Mouse (Mus musculus) MEL (cell line): Measurements from ENCODE around the gene Npm3.

Experiments
- CTCF ChIP-seq, 3 experiments: IDR thresholded peaks in 2 of 3; conservative IDR thresholded peaks in 1 of 3; 2 replicates each; pipeline ENCODE4 v1.5.1; 2011 to 2012; ENCODE audit warnings: low read length in 3 of 3, low read depth in 2 of 3, mild to moderate bottlenecking in 2 of 3, improper control_type of control experiment in 1 of 3, inconsistent platforms in 1 of 3, mixed read lengths in 1 of 3, moderate library complexity in 1 of 3; ENCODE audit not compliant: control insufficient read depth in 1 of 3, insufficient read depth in 1 of 3, poor library complexity in 1 of 3, severe bottlenecking in 1 of 3
- HCFC1 ChIP-seq: IDR thresholded peaks from 2 replicates; pipeline ENCODE4 v1.6.1; 2012; ENCODE audit warnings: low read depth, mild to moderate bottlenecking, inconsistent platforms, low read length, improper control_type of control experiment, moderate library complexity
- NRF1 ChIP-seq: IDR thresholded peaks from 2 replicates; pipeline ENCODE4 v1.6.1; 2014; ENCODE audit warnings: low read depth, mild to moderate bottlenecking, inconsistent platforms, low read length, improper control_type of control experiment, moderate library complexity; ENCODE audit not compliant: poor library complexity, insufficient read depth, severe bottlenecking
- POLR2AphosphoS2 ChIP-seq: IDR thresholded peaks from 2 replicates; pipeline ENCODE4 v1.6.1; 2011; ENCODE audit warnings: low read length, improper control_type of control experiment
- UBTF ChIP-seq: IDR thresholded peaks from 2 replicates; pipeline ENCODE4 v1.6.1; 2012; ENCODE audit warnings: low read depth, mild to moderate bottlenecking, inconsistent platforms, low read length, improper control_type of control experiment, moderate library complexity, borderline replicate concordance; ENCODE audit not compliant: insufficient read depth
- ZC3H11A ChIP-seq: IDR thresholded peaks from 2 replicates; pipeline ENCODE4 v1.6.1; 2012; ENCODE audit warnings: low read depth, mild to moderate bottlenecking, inconsistent platforms, low read length, improper control_type of control experiment

DNA sequence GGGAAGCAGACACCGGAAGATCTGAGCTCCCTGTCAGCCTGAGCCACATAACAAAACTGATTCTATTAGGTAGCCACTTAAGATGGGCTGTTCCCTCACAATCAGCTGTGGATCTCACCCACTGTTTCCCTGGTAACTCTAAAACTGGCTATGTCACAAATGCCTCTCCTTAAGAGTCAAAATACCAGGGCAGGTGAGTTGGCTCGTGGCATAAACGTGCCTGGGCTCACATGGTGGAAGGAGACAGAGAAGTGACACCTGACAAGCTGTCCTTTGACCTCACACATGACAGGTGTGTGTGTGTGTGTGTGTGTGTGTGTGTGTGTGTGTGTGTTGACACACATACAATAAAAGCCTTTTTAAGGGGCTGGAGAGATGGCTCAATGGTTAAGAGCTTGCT is 38.1 kb upstream of the Npm3 start:
- TF ChIP-seq UBTF (no peak), HCFC1 (no peak), ZC3H11A (no peak), NRF1 (no peak), POLR2AphosphoS2 (no peak), CTCF (IDR thresholded peaks at IDR 0.05 in 2 of 3, conservative IDR thresholded peaks at IDR 0.05 in 1 of 3; ENCODE audit: control insufficient read depth in 1 of 3, insufficient read depth in 1 of 3, low read depth in 2 of 3, low read length in 3 of 3, poor library complexity in 1 of 3, severe bottlenecking in 1 of 3) (no peak)
